Mouse (Mus musculus) bone marrow macrophage, adult 2 months (primary cell): ENCODE results near the gene Nr4a3.

Source experiments
- CTCF ChIP-seq: IDR thresholded peaks from 2 replicates; pipeline ENCODE4 v1.5.1; 2012; ENCODE audit warnings: low read depth, mild to moderate bottlenecking, low read length, moderate library complexity
- POLR2A ChIP-seq: IDR thresholded peaks from 2 replicates; pipeline ENCODE4 v1.6.1; 2012; ENCODE audit warnings: mild to moderate bottlenecking, low read depth, low read length, borderline replicate concordance

DNA sequence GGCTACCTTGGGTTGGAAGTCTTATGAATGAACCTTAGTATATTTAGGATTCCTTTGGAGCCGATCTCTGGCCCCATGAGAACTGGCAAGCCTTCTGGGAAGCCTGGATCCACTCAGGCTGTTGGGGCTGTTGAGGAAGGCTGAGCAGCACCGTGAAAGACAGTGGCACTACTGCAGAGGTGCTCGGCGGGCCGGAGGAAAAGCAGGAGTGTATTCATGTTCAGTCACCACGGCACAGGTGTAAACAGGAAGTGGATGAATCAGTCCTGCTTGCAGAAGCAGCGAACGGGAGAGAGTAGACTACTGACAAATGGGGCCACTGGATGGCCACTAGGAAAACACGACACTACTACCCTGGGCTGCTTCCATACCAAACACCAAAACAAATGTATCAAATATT is 10.7 kb upstream of the Nr4a3 start:
- no peak for TF ChIP-seq CTCF
- TF ChIP-seq POLR2A, result no peak
